Mouse (Mus musculus): ENCODE measurements around the gene Bnip1.

The Bnip1 gene

DNA sequence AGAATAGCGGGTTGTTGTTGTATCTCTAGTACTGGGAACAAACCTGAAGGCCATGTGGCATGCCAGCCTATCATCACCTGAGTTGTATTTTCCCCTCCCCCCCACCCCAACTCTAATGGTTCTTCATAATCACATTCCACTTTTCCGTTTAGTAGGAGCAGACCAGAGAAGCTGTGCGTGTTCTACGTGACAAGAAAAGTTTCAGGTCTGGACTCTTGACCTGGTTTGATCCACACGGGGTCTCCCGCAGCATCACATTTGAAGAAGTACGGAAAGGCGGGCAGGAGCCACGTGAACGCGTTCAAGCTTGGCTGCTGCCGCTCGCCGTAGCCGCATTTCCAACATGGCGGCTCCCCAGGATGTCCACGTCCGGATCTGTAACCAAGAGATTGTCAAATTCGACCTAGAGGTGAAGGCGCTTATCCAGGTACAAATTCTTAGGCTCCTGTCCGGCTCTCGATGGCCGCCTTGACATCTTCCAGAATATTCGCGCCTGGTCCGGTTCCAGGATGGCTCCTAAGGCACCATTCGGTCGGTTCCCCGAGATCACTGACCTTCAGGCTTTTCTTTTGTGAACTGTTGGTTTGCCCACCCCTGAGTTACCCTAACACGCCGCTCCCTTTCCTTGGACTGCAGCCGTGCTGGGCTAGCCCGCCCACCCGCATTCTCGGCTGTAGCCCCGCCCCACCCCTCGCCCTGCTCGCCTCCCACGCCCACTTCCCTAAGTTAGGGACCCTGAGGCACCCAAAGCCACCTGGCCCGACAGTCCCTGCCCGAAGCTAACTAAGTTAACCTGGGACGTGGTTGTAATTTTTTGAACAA lies at the start of gene Bnip1:
Gene Bnip1, plus strand, starts transcription at position 317 of the 822 bp plus-strand sequence.
- DNase-seq (ENCODE audit: low spot score) = peak; percentile 92

DNA sequence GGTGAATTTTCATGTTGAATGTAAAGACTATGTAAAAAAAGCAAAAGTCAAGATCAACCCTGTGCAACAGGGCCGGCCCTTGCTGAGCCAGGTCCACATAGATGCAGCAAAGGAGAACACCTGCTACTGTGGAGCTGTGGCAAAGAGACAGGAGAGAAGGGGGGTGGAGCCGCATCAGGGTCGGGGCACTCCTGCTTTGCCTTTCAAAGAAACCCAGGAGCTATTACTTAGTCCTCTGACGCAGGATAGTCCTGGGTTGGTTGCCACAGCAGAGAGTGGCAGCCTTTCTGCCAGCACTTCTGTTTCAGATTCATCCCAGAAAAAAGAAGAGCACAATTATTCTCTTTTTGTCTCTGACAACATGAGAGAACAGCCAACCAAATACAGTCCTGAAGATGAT lies 38.3 kb upstream of the Bnip1 start:
- no peak for DNase-seq (ENCODE audit: low spot score)

DNA sequence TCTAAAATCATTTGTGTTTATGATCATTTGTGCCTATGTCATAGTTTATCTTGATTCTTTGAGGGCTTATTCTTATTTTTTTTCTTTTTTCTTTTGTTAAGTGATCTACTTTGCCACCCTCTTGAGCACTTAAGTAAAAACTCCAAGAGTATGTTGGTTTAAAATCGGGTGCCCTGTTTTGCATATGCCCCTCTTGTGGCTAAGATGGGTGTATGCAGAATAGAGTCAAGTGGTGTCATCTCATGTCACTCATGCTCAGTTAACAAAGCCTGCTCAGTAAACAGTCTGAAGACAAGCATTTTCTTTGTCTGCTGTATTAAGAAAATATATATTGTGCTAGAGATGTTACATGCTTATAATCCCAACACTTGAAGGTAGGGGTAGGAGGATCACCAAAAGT lies 37.6 kb upstream of the Bnip1 start:
- DNase-seq (ENCODE audit: low spot score) = no peak

DNA sequence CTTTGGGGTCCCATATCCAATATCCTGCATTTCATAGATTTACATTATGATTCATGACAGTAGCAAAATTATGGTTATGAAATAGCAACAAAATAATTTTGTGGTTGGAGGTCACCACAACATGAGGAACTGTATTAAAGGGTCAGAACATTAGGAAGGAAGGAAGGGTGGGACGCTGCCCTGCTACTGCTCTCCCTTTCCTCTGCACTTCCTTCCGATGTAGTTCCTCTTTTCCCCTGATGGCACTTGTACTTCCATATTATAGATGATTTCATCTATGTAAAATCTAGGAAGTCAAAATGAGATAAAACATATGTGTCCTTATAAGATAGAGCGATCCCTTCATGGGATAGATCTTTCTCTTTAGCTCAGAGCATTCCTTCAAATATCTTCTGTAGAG lies 30.9 kb upstream of the Bnip1 start:
- DNase-seq (ENCODE audit: low spot score) = no peak

- DNase-seq (ENCODE audit: low spot score) = no peak
These were observed 28.6 kb upstream of the Bnip1 start for GRCm38 (mm10) chr17:26752297-26752696.

- no peak for DNase-seq (ENCODE audit: low spot score)
These were observed 27.4 kb upstream of the Bnip1 start for GRCm38 (mm10) chr17:26753476-26753875.

GRCm38 (mm10) chr17:26767100-26767753 lies 13.6 kb upstream of the Bnip1 start:
- no peak for DNase-seq (ENCODE audit: low spot score)

- no peak for DNase-seq (ENCODE audit: low spot score)
These were observed 13.1 kb upstream of the Bnip1 start for GRCm38 (mm10) chr17:26767754-26768124.

- DNase-seq (ENCODE audit: low spot score) = no peak
These were observed 4.7 kb upstream of the Bnip1 start for GRCm38 (mm10) chr17:26776211-26776610.

GRCm38 (mm10) chr17:26778001-26778400 lies 2.9 kb upstream of the Bnip1 start:
- no peak for DNase-seq (ENCODE audit: low spot score)

GRCm38 (mm10) chr17:26778430-26779100 lies 2.3 kb upstream of the Bnip1 start:
- no peak for DNase-seq (ENCODE audit: low spot score)

DNA sequence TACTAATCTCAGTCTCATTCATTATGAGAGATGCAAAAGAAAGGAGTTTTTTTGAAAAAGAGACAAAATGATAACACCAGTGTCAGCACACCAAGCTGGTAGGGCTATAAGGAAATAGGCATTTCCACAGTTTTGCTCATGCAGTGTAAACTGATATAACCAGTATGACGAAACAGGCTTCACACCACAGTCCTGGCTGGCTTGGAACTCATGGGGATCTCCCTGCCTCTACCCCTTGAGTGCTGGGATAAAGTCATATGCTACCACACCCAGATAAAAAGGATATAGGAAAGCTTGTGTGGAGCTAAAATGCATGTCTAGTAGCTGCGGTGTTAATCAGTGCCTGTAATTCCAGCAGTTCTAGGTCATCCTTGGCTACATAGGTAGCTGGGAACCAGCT lies 1.4 kb upstream of the Bnip1 start:
- no peak for DNase-seq (ENCODE audit: low spot score)

GRCm38 (mm10) chr17:26781610-26782043 lies 761 bp downstream of the Bnip1 start:
- no peak for DNase-seq (ENCODE audit: low spot score)

- DNase-seq (ENCODE audit: low spot score) = no peak
These were observed 3.7 kb downstream of the Bnip1 start for GRCm38 (mm10) chr17:26784525-26784924.

DNA sequence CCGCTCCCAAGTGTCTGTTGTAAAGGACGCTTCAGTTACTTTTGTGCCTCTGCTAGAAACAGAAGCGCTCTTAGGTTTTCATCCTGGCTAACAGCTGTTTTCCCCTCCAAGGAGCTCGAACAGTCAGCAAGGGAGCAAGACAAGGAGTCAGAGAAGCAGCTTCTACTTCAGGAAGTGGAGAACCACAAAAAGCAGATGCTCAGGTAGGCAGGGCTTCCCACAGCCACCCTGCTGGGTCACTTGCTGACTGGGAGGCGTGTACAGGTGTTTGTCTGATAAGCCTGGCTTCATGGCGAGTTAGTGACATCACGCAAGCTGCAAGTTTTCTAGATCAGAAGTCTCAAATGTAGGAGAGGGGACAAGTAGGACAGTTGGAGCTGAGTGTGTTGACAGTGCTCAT lies 5.7 kb downstream of the Bnip1 start:
- no peak for DNase-seq (ENCODE audit: low spot score)

GRCm38 (mm10) chr17:26788986-26789385 lies 8.1 kb downstream of the Bnip1 start:
- no peak for DNase-seq (ENCODE audit: low spot score)

- no peak for DNase-seq (ENCODE audit: low spot score)
These were observed 8.8 kb downstream of the Bnip1 start for GRCm38 (mm10) chr17:26789460-26790268.

DNA sequence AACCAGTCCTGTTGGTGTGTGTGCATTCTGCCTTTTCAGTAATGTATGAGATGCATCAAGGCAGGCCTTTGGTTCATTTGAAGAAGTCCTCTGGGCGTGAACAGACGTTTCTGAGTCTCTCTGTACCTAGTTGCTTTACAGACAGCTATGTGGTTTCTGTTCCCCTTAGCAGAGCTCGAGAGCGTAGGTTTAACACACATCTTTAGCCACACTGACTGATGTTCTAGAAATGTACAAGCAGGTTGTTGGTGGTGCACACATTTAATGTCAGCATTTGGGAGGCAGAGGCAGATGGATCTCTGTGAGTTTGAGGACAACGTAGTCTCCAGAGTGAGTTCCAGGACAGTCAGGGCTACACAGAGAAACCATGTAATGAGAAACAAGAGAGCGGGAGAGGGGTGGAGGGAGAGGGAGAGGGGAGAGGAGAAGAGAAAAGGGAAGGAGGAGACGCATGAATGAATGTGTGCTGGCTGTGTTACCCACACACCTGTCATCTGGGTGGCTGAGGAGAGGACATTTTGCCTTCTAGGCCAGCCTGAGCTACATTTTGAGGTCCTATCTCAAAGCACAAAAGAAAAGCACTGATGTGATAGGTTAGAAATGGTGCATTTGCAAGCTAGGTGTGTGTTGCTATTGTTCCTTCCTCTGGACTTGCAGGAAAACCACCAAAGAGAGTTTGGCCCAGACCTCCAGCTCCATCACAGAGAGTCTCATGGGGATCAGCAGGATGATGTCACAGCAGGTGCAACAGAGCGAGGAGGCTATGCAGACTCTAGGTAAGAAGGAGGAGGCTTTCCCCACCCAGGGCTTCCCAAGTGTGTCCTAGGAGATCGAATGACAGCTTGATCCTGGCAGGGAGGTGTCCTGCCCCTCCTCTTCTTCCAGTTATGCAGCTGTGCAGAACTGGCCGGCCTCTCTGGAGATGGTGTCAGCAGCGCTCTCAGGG lies 9.7 kb downstream of the Bnip1 start:
- no peak for DNase-seq (ENCODE audit: low spot score)

DNA sequence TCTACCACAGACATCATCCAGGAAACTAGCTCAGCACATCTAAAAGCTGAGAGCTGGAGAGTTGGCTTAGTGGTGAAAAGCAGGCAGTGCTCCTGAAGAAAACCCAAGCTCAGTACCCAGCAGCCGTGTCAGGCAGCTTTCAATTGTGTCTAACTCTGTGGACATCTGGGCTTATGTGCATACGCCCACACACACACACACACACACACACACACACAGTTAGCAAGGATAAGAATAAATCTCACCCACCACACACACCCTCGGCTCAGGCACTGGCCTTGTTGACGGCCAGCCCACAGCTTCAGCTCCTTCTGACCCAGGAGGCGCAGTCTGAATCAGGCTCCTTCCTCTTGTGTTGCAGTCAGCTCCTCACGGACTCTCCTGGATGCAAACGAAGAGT lies 10.7 kb downstream of the Bnip1 start:
- no peak for DNase-seq (ENCODE audit: low spot score)

DNA sequence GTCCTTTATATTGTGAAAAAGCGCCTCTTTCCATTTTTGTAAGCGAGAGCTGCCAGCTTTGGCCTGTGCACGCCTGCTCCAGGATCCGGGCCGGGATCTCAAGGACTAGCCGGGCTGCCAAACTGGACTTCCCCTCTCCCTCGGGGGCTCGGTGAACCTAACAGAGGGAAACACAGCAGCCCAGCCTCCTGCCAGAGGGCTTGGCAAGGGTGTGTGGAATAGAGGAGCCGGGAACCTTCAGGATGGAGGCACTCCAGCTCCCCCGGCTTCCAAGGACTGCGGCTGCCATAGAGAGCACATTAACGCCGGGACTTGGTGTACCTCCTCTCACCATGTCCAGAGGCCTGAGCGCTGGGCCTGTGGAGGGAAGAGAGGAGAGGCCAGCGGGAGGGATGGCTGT lies 11.2 kb downstream of the Bnip1 start:
- DNase-seq (ENCODE audit: low spot score) = no peak

Measured in embryo, embryonic 10 days (tissue).